Mouse (Mus musculus): ENCODE measurements around the gene Rmdn2. TPM values are rescaled to one million over a fixed set of nuclear protein-coding genes. Genes with fewer than 3 reads are reported as not detected.

Rmdn2 gene
- polyA plus RNA-seq, 1 experiment from 2014 or later, result 6.9 TPM

- Histone ChIP-seq H3K4me2 (replicated peaks) (no peak overlapping the region), H3K36me3 (no peaks in the 10 kb centered on the region), H3K27me3 (replicated peaks) (no peaks in the 10 kb centered on the region), H3K9ac (no peak overlapping the region), H3K9me3 (no peaks in the 10 kb centered on the region), H3K4me3 (no peak overlapping the region), H3K4me1 (0 out of 2 replicates have a peak, but pooled peaks cover 5% of the 10 kb centered on the region), H3K27ac (no peak overlapping the region)
- WGBS, result 88% methylated on average over 5 of the region's 5 CpGs
- no peak for ATAC-seq (ENCODE audit: low FRiP score, low read depth)
These were observed 7.3 kb downstream of the Rmdn2 start for GRCm38 (mm10) chr17:79618984-79619383.

DNA sequence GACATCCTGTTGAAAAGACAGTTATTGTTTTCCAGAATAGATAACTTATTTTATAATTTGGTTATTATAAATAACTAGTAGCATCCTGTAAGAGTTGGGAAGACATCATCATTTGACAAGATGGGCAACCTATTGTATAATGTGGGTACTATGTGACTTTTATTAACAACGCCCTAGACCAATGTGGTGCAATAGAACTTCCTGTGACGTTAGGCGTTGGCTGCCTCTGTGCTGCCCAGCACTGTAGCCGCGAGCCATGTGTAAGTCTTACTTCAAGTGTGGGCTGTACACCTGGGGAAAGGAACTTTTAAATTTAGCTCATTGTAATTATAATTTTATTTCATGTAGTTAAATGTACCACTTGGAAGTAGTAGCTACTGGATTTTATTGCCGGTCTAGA, 10.4 kb downstream of the Rmdn2 start:
- Histone ChIP-seq H3K27ac (no peak overlapping the region), H3K27me3 (replicated peaks) (no peaks in the 10 kb centered on the region), H3K9ac (no peak overlapping the region), H3K4me1 (no peaks in the 10 kb centered on the region), H3K9me3 (no peaks in the 10 kb centered on the region), H3K4me3 (no peak overlapping the region), H3K36me3 (no peaks in the 10 kb centered on the region), H3K4me2 (replicated peaks) (no peak overlapping the region)
- ATAC-seq (ENCODE audit: low FRiP score, low read depth), result no peak
- WGBS, result 97% methylated on average over 6 of the region's 6 CpGs

- Histone ChIP-seq H3K9ac (no peak overlapping the region), H3K27ac (no peak overlapping the region), H3K27me3 (replicated peaks) (no peaks in the 10 kb centered on the region), H3K36me3 (no peaks in the 10 kb centered on the region), H3K4me1 (no peaks in the 10 kb centered on the region), H3K4me3 (no peak overlapping the region), H3K4me2 (replicated peaks) (no peak overlapping the region), H3K9me3 (no peaks in the 10 kb centered on the region)
- ATAC-seq (ENCODE audit: low FRiP score, low read depth), result no peak
- 94% methylated on average over 7 of the region's 7 CpGs for WGBS
These were observed 10.9 kb downstream of the Rmdn2 start for GRCm38 (mm10) chr17:79622574-79622973.

GRCm38 (mm10) chr17:79623841-79624240, 12.2 kb downstream of the Rmdn2 start:
- H3K4me3 ChIP-seq, result no peak overlapping the region
- H3K9me3 ChIP-seq, result no peaks in the 10 kb centered on the region
- H3K9ac ChIP-seq, result no peak overlapping the region
- no peak overlapping the region for H3K4me2 ChIP-seq (replicated peaks)
- WGBS, result 88% methylated on average over 3 of the region's 3 CpGs
- no peak overlapping the region for H3K27ac ChIP-seq
- H3K4me1 ChIP-seq, result no peaks in the 10 kb centered on the region
- H3K27me3 ChIP-seq (replicated peaks), result no peaks in the 10 kb centered on the region
- no peaks in the 10 kb centered on the region for H3K36me3 ChIP-seq
- ATAC-seq (ENCODE audit: low FRiP score, low read depth), result no peak

GRCm38 (mm10) chr17:79626241-79626816, 14.7 kb downstream of the Rmdn2 start:
- H3K36me3 ChIP-seq, result no peaks in the 10 kb centered on the region
- H3K27me3 ChIP-seq (replicated peaks), result no peaks in the 10 kb centered on the region
- H3K4me3 ChIP-seq, result no peak overlapping the region
- ATAC-seq (ENCODE audit: low FRiP score, low read depth), result no peak
- no peaks in the 10 kb centered on the region for H3K4me1 ChIP-seq
- H3K9ac ChIP-seq, result no peak overlapping the region
- no peaks in the 10 kb centered on the region for H3K9me3 ChIP-seq
- no peak overlapping the region for H3K27ac ChIP-seq
- WGBS, result 84% methylated on average over 12 of the region's 12 CpGs
- no peak overlapping the region for H3K4me2 ChIP-seq (replicated peaks)

GRCm38 (mm10) chr17:79649893-79650292, 38.2 kb downstream of the Rmdn2 start:
- Histone ChIP-seq H3K9me3 (no peaks in the 10 kb centered on the region), H3K36me3 (no peaks in the 10 kb centered on the region), H3K4me3 (no peak overlapping the region), H3K27ac (no peak overlapping the region), H3K4me1 (no peaks in the 10 kb centered on the region), H3K27me3 (replicated peaks) (no peaks in the 10 kb centered on the region), H3K9ac (no peak overlapping the region), H3K4me2 (replicated peaks) (no peak overlapping the region)
- ATAC-seq (ENCODE audit: low FRiP score, low read depth), result no peak
- 90% methylated on average over 4 of the region's 4 CpGs for WGBS

GRCm38 (mm10) chr17:79650297-79650696, 38.6 kb downstream of the Rmdn2 start:
- H3K4me3 ChIP-seq, result no peak overlapping the region
- H3K36me3 ChIP-seq, result no peaks in the 10 kb centered on the region
- no peak overlapping the region for H3K9ac ChIP-seq
- H3K27me3 ChIP-seq (replicated peaks), result no peaks in the 10 kb centered on the region
- H3K27ac ChIP-seq, result no peak overlapping the region
- ATAC-seq (ENCODE audit: low FRiP score, low read depth), result no peak
- no peak overlapping the region for H3K4me2 ChIP-seq (replicated peaks)
- WGBS, result 94% methylated on average over 5 of the region's 5 CpGs
- H3K9me3 ChIP-seq, result no peaks in the 10 kb centered on the region
- H3K4me1 ChIP-seq, result no peaks in the 10 kb centered on the region

DNA sequence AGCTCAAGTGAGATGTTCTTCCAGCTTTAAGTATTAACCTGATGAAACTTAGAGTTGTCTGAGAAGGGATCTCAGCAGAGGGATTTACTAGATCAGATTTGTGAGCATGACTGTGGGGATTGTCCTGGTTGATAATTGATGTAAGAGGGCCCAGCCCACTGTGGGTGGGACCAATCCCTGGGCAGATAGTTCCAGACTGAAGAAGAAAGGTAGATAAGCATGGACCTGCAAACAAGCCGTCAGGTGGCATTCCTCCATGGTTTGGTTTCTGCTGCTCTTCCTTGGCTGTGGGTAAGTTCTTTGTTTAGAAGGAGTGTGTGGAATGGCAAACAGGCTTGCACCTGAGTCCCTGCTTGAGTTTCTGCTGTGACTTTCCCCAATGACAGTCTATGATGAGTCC, 41.5 kb downstream of the Rmdn2 start:
- no peaks in the 10 kb centered on the region for H3K9me3 ChIP-seq
- ATAC-seq (ENCODE audit: low FRiP score, low read depth), result no peak
- 90% methylated on average over 1 of the region's 1 CpGs for WGBS
- H3K4me1 ChIP-seq, result no peaks in the 10 kb centered on the region
- H3K27ac ChIP-seq, result no peak overlapping the region
- no peak overlapping the region for H3K4me2 ChIP-seq (replicated peaks)
- H3K9ac ChIP-seq, result no peak overlapping the region
- H3K27me3 ChIP-seq (replicated peaks), result no peaks in the 10 kb centered on the region
- H3K4me3 ChIP-seq, result no peak overlapping the region
- H3K36me3 ChIP-seq, result no peaks in the 10 kb centered on the region

GRCm38 (mm10) chr17:79654187-79654586, 42.5 kb downstream of the Rmdn2 start:
- ATAC-seq (ENCODE audit: low FRiP score, low read depth), result no peak
- Histone ChIP-seq H3K4me2 (replicated peaks) (no peak overlapping the region), H3K36me3 (no peaks in the 10 kb centered on the region), H3K27ac (no peak overlapping the region), H3K9me3 (no peaks in the 10 kb centered on the region), H3K4me3 (no peak overlapping the region), H3K27me3 (replicated peaks) (no peaks in the 10 kb centered on the region), H3K4me1 (no peaks in the 10 kb centered on the region), H3K9ac (no peak overlapping the region)
- WGBS, result 57% methylated on average over 3 of the region's 3 CpGs

- no peaks in the 10 kb centered on the region for H3K36me3 ChIP-seq
- no peak overlapping the region for H3K4me2 ChIP-seq (replicated peaks)
- no peak overlapping the region for H3K9ac ChIP-seq
- no peaks in the 10 kb centered on the region for H3K27me3 ChIP-seq (replicated peaks)
- H3K9me3 ChIP-seq, result no peaks in the 10 kb centered on the region
- ATAC-seq (ENCODE audit: low FRiP score, low read depth), result no peak
- no peak overlapping the region for H3K27ac ChIP-seq
- no peaks in the 10 kb centered on the region for H3K4me1 ChIP-seq
- 74% methylated on average over 9 of the region's 9 CpGs for WGBS
- H3K4me3 ChIP-seq, result no peak overlapping the region
These were observed 46.1 kb downstream of the Rmdn2 start for GRCm38 (mm10) chr17:79657785-79658184.

GRCm38 (mm10) chr17:79658452-79658851, 46.8 kb downstream of the Rmdn2 start:
- Histone ChIP-seq H3K4me3 (no peak overlapping the region), H3K27me3 (replicated peaks) (no peaks in the 10 kb centered on the region), H3K4me2 (replicated peaks) (no peak overlapping the region), H3K36me3 (no peaks in the 10 kb centered on the region), H3K9ac (no peak overlapping the region), H3K27ac (no peak overlapping the region), H3K4me1 (no peaks in the 10 kb centered on the region), H3K9me3 (no peaks in the 10 kb centered on the region)
- 85% methylated on average over 3 of the region's 3 CpGs for WGBS
- no peak for ATAC-seq (ENCODE audit: low FRiP score, low read depth)

DNA sequence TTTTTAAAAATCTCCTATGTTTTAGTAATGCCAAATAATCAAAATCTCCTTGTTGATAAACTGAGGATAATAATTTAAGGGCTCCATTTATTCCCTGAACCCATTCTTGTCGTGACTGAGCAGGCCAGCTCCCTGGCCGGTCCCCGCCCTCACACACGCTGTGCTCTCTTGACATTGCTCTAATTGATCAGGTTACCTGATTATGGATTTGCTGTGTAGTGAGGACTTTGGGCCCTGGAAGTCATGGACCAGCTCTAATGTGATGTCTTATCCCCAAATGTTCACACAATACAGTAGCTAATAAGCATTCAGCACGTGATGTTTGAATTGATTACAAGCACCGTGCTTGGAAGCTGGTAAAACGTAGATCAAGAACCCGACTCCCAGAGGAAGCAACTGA, 47.2 kb downstream of the Rmdn2 start:
- Histone ChIP-seq H3K4me2 (replicated peaks) (no peak overlapping the region), H3K9me3 (no peaks in the 10 kb centered on the region), H3K9ac (no peak overlapping the region), H3K4me3 (no peak overlapping the region), H3K27me3 (replicated peaks) (no peaks in the 10 kb centered on the region), H3K27ac (no peak overlapping the region), H3K36me3 (no peaks in the 10 kb centered on the region), H3K4me1 (no peaks in the 10 kb centered on the region)
- ATAC-seq (ENCODE audit: low FRiP score, low read depth), result no peak
- 63% methylated on average over 8 of the region's 8 CpGs for WGBS

GRCm38 (mm10) chr17:79661387-79661786, 49.7 kb downstream of the Rmdn2 start:
- Histone ChIP-seq H3K36me3 (no peaks in the 10 kb centered on the region), H3K4me1 (no peaks in the 10 kb centered on the region), H3K27ac (no peak overlapping the region), H3K4me3 (no peak overlapping the region), H3K9ac (no peak overlapping the region), H3K27me3 (replicated peaks) (no peaks in the 10 kb centered on the region), H3K4me2 (replicated peaks) (no peak overlapping the region), H3K9me3 (no peaks in the 10 kb centered on the region)
- WGBS, result 48% methylated on average over 7 of the region's 7 CpGs
- ATAC-seq (ENCODE audit: low FRiP score, low read depth), result no peak

Data from neural tube, embryonic 12.5 days (tissue).